Mouse (Mus musculus) embryonic fibroblast, embryonic 13.5 days (primary cell): ENCODE data around the gene Mlx.

Experiments
- CTCF ChIP-seq: IDR thresholded peaks from 2 replicates; pipeline ENCODE4 v1.5.1; 2011; ENCODE audit warnings: mild to moderate bottlenecking, control low read depth, low read length, moderate library complexity, borderline replicate concordance; ENCODE audit not compliant: insufficient read depth
- POLR2A ChIP-seq: IDR thresholded peaks from 2 replicates; pipeline ENCODE4 v1.6.1; 2011; ENCODE audit warnings: low read depth, mild to moderate bottlenecking, control low read depth, low read length, moderate library complexity

- TF ChIP-seq POLR2A (no peak), CTCF (no peak)
These were observed 2.9 kb downstream of the Mlx start for GRCm38 (mm10) chr11:101089931-101090330.
